Mouse (Mus musculus) bone marrow, adult 2 months (tissue): ENCODE measurements at regions not wholly inside any gene's neighbourhood (a gene's known extent, or its start where the extent isn't known, plus 50 kb on each side); places are given as distances from the start of the nearest gene placed in this dataset.

Experiments
- H3K27ac ChIP-seq: fragments of 200-500 bp; 2 replicates; pipeline ENCODE4 v1.5.1; 2012; ENCODE audit warnings: low read depth, mild to moderate bottlenecking, control low read depth, inconsistent platforms, low read length; ENCODE audit not compliant: control insufficient read depth, poor library complexity, insufficient read depth
- H3K4me1 ChIP-seq: fragments of 200-500 bp; 2 replicates; pipeline ENCODE4 v1.6.1; 2011; ENCODE audit warnings: low read length; ENCODE audit not compliant: control insufficient read depth, insufficient read depth
- H3K4me3 ChIP-seq: fragments of 200-500 bp; replicated peaks from 2 replicates; pipeline ENCODE3; 2011; ENCODE audit warnings: mild to moderate bottlenecking, low read depth, low read length, control low read depth; ENCODE audit not compliant: control insufficient read depth
- CTCF ChIP-seq: fragments of 200-500 bp; IDR thresholded peaks from 2 replicates; pipeline ENCODE4 v1.5.1; 2011; ENCODE audit warnings: low read length, control low read depth; ENCODE audit not compliant: control insufficient read depth, insufficient read depth
- POLR2A ChIP-seq: fragments of 200-500 bp; IDR thresholded peaks from 2 replicates; pipeline ENCODE4 v1.6.1; 2011; ENCODE audit warnings: low read depth, mild to moderate bottlenecking, control low read depth, low read length, borderline replicate concordance; ENCODE audit not compliant: control insufficient read depth
- WGBS: fragments of 180-500 bp; shearing (Covaris S2); methylation state at CpG from one replicate; pipeline ENCODE4 v1.1.7; 2018; 5-methylcytosine and 5-hydroxymethylcytosine counted together

- Histone ChIP-seq H3K4me1 (no peaks in the 10 kb centered on the region), H3K27ac (no peak overlapping the region), H3K4me3 (no peak overlapping the region)
- WGBS: 65% methylated on average over 4 of the region's 4 CpGs
- TF ChIP-seq CTCF: no peak
- no peak for TF ChIP-seq POLR2A
Measured at GRCm38 (mm10) chr13:99787760-99788159, 113.1 kb downstream of the Cartpt start.

DNA sequence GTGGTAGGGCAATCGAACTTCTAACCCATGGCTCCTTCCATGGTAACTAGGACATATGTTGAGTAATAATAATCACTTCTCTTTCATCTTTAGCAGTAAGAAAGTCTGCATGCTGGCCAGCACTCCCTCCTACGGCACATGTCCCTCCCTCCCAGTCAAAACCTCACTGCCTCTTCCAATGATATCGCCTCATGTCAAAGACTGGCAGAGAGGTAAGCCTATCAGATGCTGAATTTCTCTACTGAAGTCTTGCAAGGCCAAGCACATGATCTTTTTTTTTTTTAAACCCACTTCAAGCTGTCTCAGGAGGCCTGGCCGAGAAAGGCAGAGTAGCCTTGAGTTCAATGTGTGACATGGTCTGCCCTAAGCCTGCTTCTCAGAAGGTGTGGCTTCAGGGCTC, 115.5 kb downstream of the Cartpt start:
- Histone ChIP-seq H3K27ac (no peak overlapping the region), H3K4me1 (no peaks in the 10 kb centered on the region), H3K4me3 (no peak overlapping the region)
- WGBS: 72% methylated on average over 4 of the region's 4 CpGs
- TF ChIP-seq CTCF: no peak
- no peak for TF ChIP-seq POLR2A

GRCm38 (mm10) chr13:99784314-99784713, 116.6 kb downstream of the Cartpt start:
- TF ChIP-seq CTCF (no peak), POLR2A (no peak)
- H3K27ac ChIP-seq: no peak overlapping the region

GRCm38 (mm10) chr13:99782883-99783721, 117.8 kb downstream of the Cartpt start:
- WGBS: 81% methylated on average over 15 of the region's 15 CpGs
- H3K27ac ChIP-seq: no peak overlapping the region
- H3K4me1 ChIP-seq: no peaks in the 10 kb centered on the region
- H3K4me3 ChIP-seq: no peak overlapping the region
- TF ChIP-seq CTCF (no peak), POLR2A (no peak)

More at GRCm38 (mm10) chr13:99784314-99784713, 116.6 kb downstream of the Cartpt start:
- Histone ChIP-seq H3K4me1 (no peaks in the 10 kb centered on the region), H3K4me3 (no peak overlapping the region)
- 76% methylated on average over 2 of the region's 2 CpGs for WGBS

GRCm38 (mm10) chr13:99781616-99782015, 119.3 kb downstream of the Cartpt start:
- Histone ChIP-seq H3K27ac (no peak overlapping the region), H3K4me1 (no peaks in the 10 kb centered on the region), H3K4me3 (no peak overlapping the region)
- TF ChIP-seq CTCF (no peak), POLR2A (no peak)
- WGBS: 71% methylated on average over 4 of the region's 4 CpGs

DNA sequence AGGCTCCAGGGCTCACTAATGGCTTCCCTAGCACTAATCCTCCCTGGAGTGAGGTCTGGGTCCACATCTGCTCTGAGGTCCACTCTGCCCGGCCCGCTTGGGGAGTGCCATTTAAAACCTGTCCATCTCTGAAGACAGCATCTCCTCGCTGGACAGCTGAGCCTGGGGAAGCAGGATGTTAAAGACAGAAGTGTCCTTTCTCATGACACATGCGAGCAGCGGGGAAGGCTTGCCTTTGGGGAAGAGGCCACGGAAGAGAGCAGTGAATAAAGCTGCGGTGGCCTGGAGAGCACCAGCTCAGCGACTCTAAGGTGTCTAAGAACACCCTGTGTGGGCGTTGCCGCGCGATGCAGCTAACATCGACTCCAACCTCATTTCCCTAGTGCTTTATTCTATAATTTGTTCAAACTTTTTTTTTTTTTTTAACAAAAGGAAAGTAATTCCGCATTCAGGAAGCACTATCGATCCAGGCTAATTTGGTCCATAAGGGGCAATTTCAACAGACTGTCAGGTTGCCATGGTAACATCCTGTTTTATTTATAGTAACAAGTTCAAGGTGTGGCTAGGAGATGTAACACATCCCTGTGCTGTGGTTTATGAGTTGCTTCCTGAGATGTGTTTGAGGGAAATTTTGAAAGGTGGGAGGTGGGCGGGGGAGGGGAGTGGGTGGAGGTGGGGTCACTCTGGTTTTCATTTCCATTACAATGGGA, 120.0 kb downstream of the Cartpt start:
- Histone ChIP-seq H3K4me3 (no peak overlapping the region), H3K4me1 (no peaks in the 10 kb centered on the region), H3K27ac (no peak overlapping the region)
- WGBS: 27% methylated on average over 16 of the region's 16 CpGs
- TF ChIP-seq CTCF: no peak
- no peak for TF ChIP-seq POLR2A

DNA sequence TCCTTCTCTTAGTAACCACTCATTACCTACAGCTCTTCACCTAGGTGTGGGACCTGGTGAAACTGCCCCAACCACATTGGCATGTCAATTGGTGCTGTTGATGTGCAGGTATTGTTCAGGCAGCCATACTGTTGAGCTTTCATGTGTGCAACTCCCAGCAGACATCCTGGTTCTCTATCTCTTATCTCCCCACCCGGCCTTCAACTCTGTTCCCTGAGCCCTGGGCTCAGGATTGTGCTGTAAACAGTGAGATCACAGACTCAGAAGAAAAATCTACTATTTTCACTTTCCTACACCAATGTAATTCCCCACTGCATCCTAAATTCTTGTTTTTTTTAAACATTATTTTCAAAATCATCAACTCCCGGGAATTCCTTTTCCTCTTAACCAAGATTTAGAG, 122.1 kb downstream of the Cartpt start:
- WGBS: 66% methylated on average over 2 of the region's 2 CpGs
- TF ChIP-seq CTCF: no peak
- no peak for TF ChIP-seq POLR2A
- Histone ChIP-seq H3K27ac (no peak overlapping the region), H3K4me1 (no peaks in the 10 kb centered on the region), H3K4me3 (no peak overlapping the region)

- TF ChIP-seq POLR2A (no peak), CTCF (no peak)
- Histone ChIP-seq H3K4me1 (no peaks in the 10 kb centered on the region), H3K27ac (no peak overlapping the region), H3K4me3 (no peak overlapping the region)
- WGBS: 55% methylated on average over 9 of the region's 9 CpGs
Measured at GRCm38 (mm10) chr13:99777736-99778135, 123.2 kb downstream of the Cartpt start.
